Mouse (Mus musculus) ES-E14 (cell line): Measurements from ENCODE around the gene Lsm11.

Experiments used
- HCFC1 ChIP-seq: IDR thresholded peaks from 2 replicates; pipeline ENCODE4 v1.6.1; 2012; ENCODE audit warnings: low read length, inconsistent platforms, borderline replicate concordance; ENCODE audit not compliant: insufficient read depth
- MAFK ChIP-seq: IDR thresholded peaks from 2 replicates; pipeline ENCODE4 v1.6.1; 2014; ENCODE audit warnings: mild to moderate bottlenecking, low read depth, low read length, inconsistent platforms; ENCODE audit not compliant: insufficient read depth
- ZC3H11A ChIP-seq: IDR thresholded peaks from 2 replicates; pipeline ENCODE4 v1.6.1; 2012; ENCODE audit warnings: low read depth, mild to moderate bottlenecking, inconsistent platforms, low read length, borderline replicate concordance
- ZNF384 ChIP-seq: IDR thresholded peaks from 2 replicates; pipeline ENCODE4 v1.6.1; 2012; ENCODE audit warnings: low read depth, low read length, inconsistent platforms

GRCm38 (mm10) chr11:45980893-45981253, 36.1 kb upstream of the Lsm11 start:
- TF ChIP-seq ZNF384 (no peak), ZC3H11A (no peak), HCFC1 (no peak), MAFK (no peak)
